Mouse (Mus musculus) urinary bladder, postnatal 10 days (tissue): ENCODE data around the gene Urad.

Experiments used
- DNase-seq: peaks from one replicate; pipeline ENCODE4 v3.0.0; 2022; ENCODE audit warnings: low spot score

Gene Urad

GRCm38 (mm10) chr5:147322183-147322582, at the start of gene Urad:
TSS of gene Urad (minus strand) at chr5:147322440.
- DNase-seq: no peak

GRCm38 (mm10) chr5:147370276-147370675, 48.0 kb upstream of the Urad start:
- no peak for DNase-seq

- no peak for DNase-seq
Observed at GRCm38 (mm10) chr5:147368221-147368620, 46.0 kb upstream of the Urad start.

- no peak for DNase-seq
Observed at GRCm38 (mm10) chr5:147365995-147366765, 43.9 kb upstream of the Urad start.

- DNase-seq: no peak
Observed at GRCm38 (mm10) chr5:147363054-147363453, 40.8 kb upstream of the Urad start.

GRCm38 (mm10) chr5:147358481-147358880, 36.2 kb upstream of the Urad start:
- DNase-seq: no peak

GRCm38 (mm10) chr5:147357536-147357935, 35.3 kb upstream of the Urad start:
- DNase-seq: no peak

- DNase-seq: no peak
Observed at GRCm38 (mm10) chr5:147356260-147357055, 34.2 kb upstream of the Urad start.

- no peak for DNase-seq
Observed at GRCm38 (mm10) chr5:147355788-147356187, 33.5 kb upstream of the Urad start.

- no peak for DNase-seq
Observed at GRCm38 (mm10) chr5:147354985-147355384, 32.7 kb upstream of the Urad start.

- no peak for DNase-seq
Observed at GRCm38 (mm10) chr5:147354161-147354780, 32.0 kb upstream of the Urad start.

- no peak for DNase-seq
Observed at GRCm38 (mm10) chr5:147351931-147352330, 29.7 kb upstream of the Urad start.

GRCm38 (mm10) chr5:147345981-147346380, 23.7 kb upstream of the Urad start:
- DNase-seq: no peak

- DNase-seq: no peak
Observed at GRCm38 (mm10) chr5:147343904-147344303, 21.7 kb upstream of the Urad start.

GRCm38 (mm10) chr5:147342901-147343300, 20.7 kb upstream of the Urad start:
- no peak for DNase-seq

- no peak for DNase-seq
Observed at GRCm38 (mm10) chr5:147340741-147341414, 18.6 kb upstream of the Urad start.

GRCm38 (mm10) chr5:147339560-147339959, 17.3 kb upstream of the Urad start:
- no peak for DNase-seq

- no peak for DNase-seq
Observed at GRCm38 (mm10) chr5:147338967-147339366, 16.7 kb upstream of the Urad start.

- DNase-seq: no peak
Observed at GRCm38 (mm10) chr5:147332711-147333110, 10.5 kb upstream of the Urad start.

- DNase-seq: no peak
Observed at GRCm38 (mm10) chr5:147331547-147331946, 9.3 kb upstream of the Urad start.

- DNase-seq: no peak
Observed at GRCm38 (mm10) chr5:147329946-147330345, 7.7 kb upstream of the Urad start.

- DNase-seq: no peak
Observed at GRCm38 (mm10) chr5:147327636-147328035, 5.4 kb upstream of the Urad start.
